Mouse (Mus musculus) limb, embryonic 14.5 days (tissue): ENCODE data around the gene Clip2. TPM values are rescaled to one million over a fixed set of nuclear protein-coding genes. Genes with fewer than 3 reads are reported as not detected.

Experiments used
- ATAC-seq: fragments of 200-750 bp; cut with Nextera tagmentation; 2 replicates; pipeline ENCODE4 v1.8.0; 2017; ENCODE audit warnings: low read depth, moderate number of reproducible peaks, moderate TSS enrichment; ENCODE audit not compliant: low FRiP score
- DNase-seq: peaks from one replicate; pipeline ENCODE4 v3.0.0-alpha.2; 2015; ENCODE audit warnings: low spot score
- H3K27ac ChIP-seq: fragments of 300-500 bp; sonication (generic); replicated peaks from 2 replicates; pipeline ENCODE4 v1.5.1; 2014; ENCODE audit warnings: low read depth, mild to moderate bottlenecking, low read length, moderate library complexity, mixed read lengths
- H3K27me3 ChIP-seq: fragments of 300-500 bp; sonication (generic); 2 replicates; pipeline ENCODE4 v1.6.1; 2014; ENCODE audit warnings: low read length, mixed read lengths; ENCODE audit not compliant: control insufficient read depth, insufficient read depth
- H3K36me3 ChIP-seq: fragments of 300-500 bp; sonication (generic); 2 replicates; pipeline ENCODE4 v1.6.1; 2014; ENCODE audit warnings: mild to moderate bottlenecking, low read length, moderate library complexity, mixed read lengths; ENCODE audit not compliant: control insufficient read depth, insufficient read depth
- H3K4me1 ChIP-seq: fragments of 300-500 bp; sonication (generic); 2 replicates; pipeline ENCODE4 v1.6.1; 2014; ENCODE audit warnings: antibody characterized with exemption, low read length, mixed read lengths; ENCODE audit not compliant: control insufficient read depth, insufficient read depth
- H3K4me2 ChIP-seq: fragments of 300-500 bp; sonication (generic); replicated peaks from 2 replicates; pipeline ENCODE4 v1.6.1; 2014; ENCODE audit warnings: low read depth, mild to moderate bottlenecking, low read length, moderate library complexity; ENCODE audit not compliant: severe bottlenecking
- H3K4me3 ChIP-seq: fragments of 300-500 bp; sonication (generic); replicated peaks from 2 replicates; pipeline ENCODE4 v1.5.1; 2014; ENCODE audit warnings: low read length
- H3K9ac ChIP-seq: fragments of 300-500 bp; sonication (generic); 2 replicates; pipeline ENCODE4 v1.6.1; 2014; ENCODE audit warnings: mild to moderate bottlenecking, low read depth, low read length, moderate library complexity; ENCODE audit not compliant: severe bottlenecking
- H3K9me3 ChIP-seq: fragments of 300-500 bp; sonication (generic); 2 replicates; pipeline ENCODE4 v1.6.1; 2016; ENCODE audit warnings: low read length; ENCODE audit not compliant: control insufficient read depth
- POLR2A ChIP-seq: fragments of 200-500 bp; IDR thresholded peaks from 2 replicates; pipeline ENCODE4 v1.8.0; 2012; ENCODE audit warnings: inconsistent platforms, mild to moderate bottlenecking, moderate library complexity, borderline replicate concordance; ENCODE audit not compliant: insufficient read depth, insufficient read length; ENCODE audit errors: extremely low read depth
- WGBS: fragments of 180-500 bp; shearing (Covaris S2); extraction: QIAGEN DNeasy Blood & Tissue Kit; methylation state at CpG from one replicate; pipeline ENCODE4 v1.1.7; 2014; 5-methylcytosine and 5-hydroxymethylcytosine counted together
- polyA plus RNA-seq, 2 experiments: library from polyadenylated mRNA; depleted of rRNA in 1 of 2; stranded (reverse) in 1 of 2; unstranded in 1 of 2; fragments of >200 nt; fragmentation: Nextera tagmentation in 1 of 2; extraction: Ambion mirVana in 1 of 2; gene quantifications; 2 replicates each; pipeline versions ENCODE4 v1.2.1 to v1.2.3; 2012 to 2014

Clip2 gene
- polyA plus RNA-seq, 2 experiments: 4.7 to 25.5 TPM

DNA sequence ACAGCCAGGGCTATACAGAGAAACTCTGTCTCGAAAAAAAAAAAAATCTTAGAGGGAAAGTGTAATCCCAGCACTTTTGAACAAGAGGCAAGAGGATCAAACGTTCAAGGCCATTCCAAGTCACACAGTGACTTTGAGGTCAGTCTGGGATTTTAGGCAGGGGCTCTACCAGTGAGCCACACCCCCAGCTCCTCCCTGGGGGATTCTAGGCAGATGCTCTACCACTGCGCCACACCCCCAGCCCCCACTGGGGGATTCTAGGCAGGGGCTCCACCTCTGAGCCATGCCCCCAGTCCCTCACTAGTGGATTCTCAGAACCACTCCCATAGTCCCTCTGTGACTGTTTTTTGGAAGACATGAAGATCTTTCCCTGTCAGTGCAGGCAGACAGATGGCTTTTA, 26.9 kb upstream of the Clip2 start:
- WGBS: 67% methylated on average over 3 of the region's 3 CpGs

DNA sequence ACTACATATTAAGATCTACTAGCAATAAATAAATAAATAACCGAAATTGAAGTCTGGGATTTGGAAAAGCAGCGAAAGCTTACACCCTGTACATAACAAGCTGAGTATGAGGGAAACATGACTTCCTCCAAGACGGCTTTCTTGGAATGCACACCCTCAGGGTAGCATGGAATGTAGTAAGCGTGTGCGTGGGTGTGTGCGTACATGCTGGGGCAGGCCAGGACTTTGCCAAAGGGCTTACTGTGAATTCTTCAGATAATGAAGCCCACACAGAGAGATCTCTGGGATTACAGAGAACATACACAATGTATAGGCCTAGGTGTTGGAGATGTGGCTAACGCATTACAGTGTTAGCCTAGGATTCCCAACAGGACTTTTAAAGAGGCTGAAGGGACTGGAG, 25.3 kb upstream of the Clip2 start:
- no peaks in the 10 kb centered on the region for H3K36me3 ChIP-seq
- H3K4me3 ChIP-seq: no peak overlapping the region
- ATAC-seq (no peak), DNase-seq (peak; percentile 34)
- no peaks in the 10 kb centered on the region for H3K9me3 ChIP-seq
- no peak overlapping the region for H3K27ac ChIP-seq
- no peak for TF ChIP-seq POLR2A
- 78% methylated on average over 7 of the region's 7 CpGs for WGBS
- no peak overlapping the region for H3K4me2 ChIP-seq
- peaks cover 2% of the 10 kb centered on the region for H3K4me1 ChIP-seq
- no peak overlapping the region for H3K9ac ChIP-seq
- H3K27me3 ChIP-seq: no peaks in the 10 kb centered on the region

More for the DNA sequence above, 26.9 kb upstream of the Clip2 start:
- H3K36me3 ChIP-seq: no peaks in the 10 kb centered on the region
- H3K9me3 ChIP-seq: no peaks in the 10 kb centered on the region
- H3K27me3 ChIP-seq: no peaks in the 10 kb centered on the region
- no peak overlapping the region for H3K27ac ChIP-seq
- H3K4me2 ChIP-seq: no peak overlapping the region
- TF ChIP-seq POLR2A: no peak
- H3K9ac ChIP-seq: no peak overlapping the region
- H3K4me1 ChIP-seq: peaks cover 9% of the 10 kb centered on the region; the same call in 1 of the 2 replicates
- H3K4me3 ChIP-seq: no peak overlapping the region
- DNase-seq: no peak
- no peak for ATAC-seq

DNA sequence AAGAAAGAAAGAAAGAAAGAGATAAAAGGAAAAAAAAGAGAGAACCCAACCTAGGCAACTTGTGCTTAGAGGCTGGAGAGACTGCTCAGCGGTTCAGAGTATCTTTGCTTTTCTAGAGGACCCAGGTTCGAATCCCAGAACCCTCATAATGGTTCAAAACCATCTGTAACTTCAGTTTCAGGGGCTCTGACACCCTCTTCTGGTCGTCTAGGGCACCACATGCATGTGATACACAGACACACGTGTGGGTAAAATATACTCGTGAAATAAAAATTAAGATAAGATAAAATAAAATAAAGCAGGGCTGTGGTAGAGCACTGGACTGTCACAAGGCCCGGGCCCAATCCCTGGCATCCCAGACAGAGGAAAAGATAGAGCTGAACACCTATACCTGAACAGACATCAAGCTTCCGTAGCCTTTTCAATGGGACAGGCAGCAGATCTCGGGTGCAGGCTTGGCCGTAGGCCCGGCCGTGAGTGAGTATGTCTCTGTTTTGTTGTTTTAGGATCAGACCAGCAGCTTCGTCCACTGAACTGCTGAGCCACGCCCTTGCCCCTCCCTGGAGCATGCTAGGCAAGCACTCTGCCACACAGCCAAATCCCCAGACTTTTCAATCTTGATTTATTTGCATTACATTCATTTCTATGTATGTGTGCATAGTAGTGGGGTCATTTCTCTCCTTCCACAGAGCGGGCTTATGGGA, 24.4 kb upstream of the Clip2 start:
- Histone ChIP-seq H3K4me1 (peaks cover 4% of the 10 kb centered on the region), H3K4me2 (no peak overlapping the region), H3K9ac (no peak overlapping the region), H3K36me3 (no peaks in the 10 kb centered on the region), H3K27ac (no peak overlapping the region), H3K9me3 (no peaks in the 10 kb centered on the region), H3K4me3 (no peak overlapping the region), H3K27me3 (no peaks in the 10 kb centered on the region)
- no peak for ATAC-seq
- no peak for DNase-seq
- 72% methylated on average over 14 of the region's 14 CpGs for WGBS
- TF ChIP-seq POLR2A: no peak

DNA sequence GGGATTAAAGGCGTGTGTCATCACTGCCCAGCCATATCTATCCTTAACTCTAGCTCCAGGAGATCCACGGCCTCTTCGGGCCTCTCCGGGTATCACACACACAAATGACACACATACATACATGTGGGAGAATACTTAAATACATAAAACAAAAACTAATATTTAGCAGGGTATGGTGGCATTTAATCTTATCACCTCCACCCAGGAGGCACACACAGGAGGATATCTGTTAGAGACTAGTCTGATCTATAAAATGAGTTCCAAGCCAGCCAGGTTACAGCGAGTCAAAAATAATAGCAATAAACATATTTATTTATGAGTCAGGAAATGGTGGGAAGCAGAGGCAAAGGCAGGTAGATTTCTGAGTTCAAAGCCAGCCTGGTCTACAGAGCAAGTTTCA, 23.6 kb upstream of the Clip2 start:
- 95% methylated on average over 5 of the region's 5 CpGs for WGBS
- no peak for TF ChIP-seq POLR2A
- H3K9ac ChIP-seq: no peak overlapping the region
- no peaks in the 10 kb centered on the region for H3K27me3 ChIP-seq
- no peaks in the 10 kb centered on the region for H3K36me3 ChIP-seq
- H3K4me1 ChIP-seq: peaks cover 4% of the 10 kb centered on the region
- DNase-seq: no peak
- ATAC-seq: no peak
- H3K9me3 ChIP-seq: no peaks in the 10 kb centered on the region
- H3K27ac ChIP-seq: no peak overlapping the region
- H3K4me2 ChIP-seq: no peak overlapping the region
- H3K4me3 ChIP-seq: no peak overlapping the region

DNA sequence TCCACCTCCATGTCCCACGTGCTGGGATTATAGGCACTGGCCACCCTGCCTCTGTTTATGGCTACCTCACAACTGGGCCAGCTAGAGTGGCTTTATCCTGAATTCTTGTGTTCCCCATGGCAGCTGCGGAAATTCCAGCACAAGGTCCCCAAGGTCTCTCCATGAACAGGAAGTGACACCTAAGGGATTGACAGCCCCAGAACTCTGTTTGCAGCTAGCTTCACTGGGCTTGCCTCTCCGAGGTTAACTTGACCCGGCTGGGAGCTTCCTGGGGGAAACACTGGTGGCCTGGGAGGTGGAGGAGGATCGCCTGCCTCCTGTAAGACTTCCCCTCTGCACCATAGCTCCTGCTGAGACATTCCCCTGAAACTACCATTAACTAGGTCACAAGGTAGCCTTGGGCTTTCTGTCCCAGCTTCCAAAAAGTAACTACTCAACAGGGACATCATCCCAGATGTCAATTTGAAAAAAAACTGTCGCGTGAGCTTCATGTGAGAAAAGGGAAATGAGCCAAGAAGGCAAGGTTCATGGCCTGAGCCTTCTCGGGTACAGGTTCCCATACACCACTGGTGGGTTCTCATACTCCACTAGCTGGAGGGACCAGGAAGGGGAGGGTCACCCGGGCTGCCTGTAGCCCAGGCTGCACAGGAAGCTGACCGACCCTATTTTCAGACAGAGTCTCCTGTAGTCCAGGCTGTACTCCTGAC, 20.4 kb upstream of the Clip2 start:
- H3K4me3 ChIP-seq: peak overlapping the region; percentile 51
- no peak for TF ChIP-seq POLR2A
- peak overlapping the region; percentile 94 for H3K4me2 ChIP-seq
- no peak for ATAC-seq
- no peaks in the 10 kb centered on the region for H3K27me3 ChIP-seq
- peaks cover 4% of the 10 kb centered on the region for H3K4me1 ChIP-seq
- no peaks in the 10 kb centered on the region for H3K36me3 ChIP-seq
- WGBS: 31% methylated on average over 10 of the region's 10 CpGs
- peak overlapping the region; percentile 59 for H3K9ac ChIP-seq
- no peaks in the 10 kb centered on the region for H3K9me3 ChIP-seq
- no peak for DNase-seq
- peak overlapping the region; percentile 79; the same call in 1 of the 2 replicates for H3K27ac ChIP-seq
